Mouse (Mus musculus): ENCODE data around the gene Foxe1.
A peak's percentile ranks its signal among the peaks of the same experiment; 100 is the strongest.

Gene Foxe1

GRCm38 (mm10) chr4:46343596-46344260 is at the start of gene Foxe1:
Gene Foxe1, plus strand, starts transcription at chr4:46343609.
- no peak for DNase-seq (ENCODE audit: low spot score in 2 of 2)

GRCm38 (mm10) chr4:46304071-46304470 is 39.3 kb upstream of the Foxe1 start:
- DNase-seq (ENCODE audit: low spot score in 2 of 2): peak; percentile 13 to 21

GRCm38 (mm10) chr4:46304757-46305384 is 38.5 kb upstream of the Foxe1 start:
- peak; percentile 81 to 85 for DNase-seq (ENCODE audit: low spot score in 2 of 2)

GRCm38 (mm10) chr4:46305436-46305835 is 38.0 kb upstream of the Foxe1 start:
- DNase-seq (ENCODE audit: low spot score in 2 of 2): peak; percentile 9 to 10

GRCm38 (mm10) chr4:46307341-46307740 is 36.1 kb upstream of the Foxe1 start:
- peak; percentile 72 to 76 for DNase-seq (ENCODE audit: low spot score in 2 of 2)

- DNase-seq (ENCODE audit: low spot score in 2 of 2): no peak
Observed at GRCm38 (mm10) chr4:46307869-46308268, 35.5 kb upstream of the Foxe1 start.

- DNase-seq (ENCODE audit: low spot score in 2 of 2): no peak
Observed at GRCm38 (mm10) chr4:46311631-46312030, 31.8 kb upstream of the Foxe1 start.

GRCm38 (mm10) chr4:46321730-46322389 is 21.5 kb upstream of the Foxe1 start:
- no peak for DNase-seq (ENCODE audit: low spot score in 2 of 2)

GRCm38 (mm10) chr4:46322715-46323114 is 20.7 kb upstream of the Foxe1 start:
- DNase-seq (ENCODE audit: low spot score in 2 of 2): no peak

GRCm38 (mm10) chr4:46328906-46329305 is 14.5 kb upstream of the Foxe1 start:
- no peak for DNase-seq (ENCODE audit: low spot score in 2 of 2)

GRCm38 (mm10) chr4:46335846-46336245 is 7.6 kb upstream of the Foxe1 start:
- DNase-seq (ENCODE audit: low spot score in 2 of 2): no peak

- no peak for DNase-seq (ENCODE audit: low spot score in 2 of 2)
Observed at GRCm38 (mm10) chr4:46337990-46338389, 5.4 kb upstream of the Foxe1 start.

- no peak for DNase-seq (ENCODE audit: low spot score in 2 of 2)
Observed at GRCm38 (mm10) chr4:46339026-46339425, 4.4 kb upstream of the Foxe1 start.

GRCm38 (mm10) chr4:46339584-46339983 is 3.8 kb upstream of the Foxe1 start:
- DNase-seq (ENCODE audit: low spot score in 2 of 2): no peak

- DNase-seq (ENCODE audit: low spot score in 2 of 2): no peak
Observed at GRCm38 (mm10) chr4:46341831-46342680, 1.4 kb upstream of the Foxe1 start.

- no peak for DNase-seq (ENCODE audit: low spot score in 2 of 2)
Observed at GRCm38 (mm10) chr4:46342711-46343286, 610 bp upstream of the Foxe1 start.

- no peak for DNase-seq (ENCODE audit: low spot score in 2 of 2)
Observed at GRCm38 (mm10) chr4:46344288-46344687, 879 bp downstream of the Foxe1 start.

- no peak for DNase-seq (ENCODE audit: low spot score in 2 of 2)
Observed at GRCm38 (mm10) chr4:46345056-46345772, 1.8 kb downstream of the Foxe1 start.

GRCm38 (mm10) chr4:46345773-46346100 is 2.3 kb downstream of the Foxe1 start:
- no peak for DNase-seq (ENCODE audit: low spot score in 2 of 2)

GRCm38 (mm10) chr4:46346221-46346620 is 2.8 kb downstream of the Foxe1 start:
- no peak for DNase-seq (ENCODE audit: low spot score in 2 of 2)

GRCm38 (mm10) chr4:46347141-46347540 is 3.7 kb downstream of the Foxe1 start:
- no peak for DNase-seq (ENCODE audit: low spot score in 2 of 2)
